Mouse (Mus musculus) forebrain, embryonic 15.5 days (tissue): Measurements from ENCODE around the gene Gbp6. TPM values are rescaled to one million over a fixed set of nuclear protein-coding genes. Genes with fewer than 3 reads are reported as not detected.
"Not testable (repeated sequence)": the region's sequence is repeated elsewhere in the genome, so short reads cannot be mapped to it uniquely, and the experiment has no call there.

Experiments
- ATAC-seq: fragments of 200-750 bp; cut with Nextera tagmentation; replicated peaks from 2 replicates; pipeline ENCODE4 v1.8.0; 2017; ENCODE audit warnings: mild to moderate bottlenecking, moderate TSS enrichment, moderate library complexity
- H3K27ac ChIP-seq: fragments of 300-500 bp; sonication (generic); replicated peaks from 2 replicates; pipeline ENCODE4 v1.5.1; 2015; ENCODE audit warnings: mild to moderate bottlenecking, inconsistent platforms
- H3K27me3 ChIP-seq: fragments of 300-500 bp; sonication (generic); 2 replicates; pipeline ENCODE4 v1.6.1; 2015; ENCODE audit warnings: inconsistent platforms
- H3K36me3 ChIP-seq: fragments of 300-500 bp; sonication (generic); 2 replicates; pipeline ENCODE4 v1.6.1; 2015; ENCODE audit warnings: mild to moderate bottlenecking, inconsistent platforms
- H3K4me1 ChIP-seq: fragments of 300-500 bp; sonication (generic); 2 replicates; pipeline ENCODE4 v1.6.1; 2015; ENCODE audit warnings: inconsistent platforms
- H3K4me2 ChIP-seq: fragments of 300-500 bp; sonication (generic); replicated peaks from 2 replicates; pipeline ENCODE4 v1.6.1; 2015; ENCODE audit warnings: mild to moderate bottlenecking, inconsistent platforms
- H3K4me3 ChIP-seq: fragments of 300-500 bp; sonication (generic); 2 replicates; pipeline ENCODE4 v1.5.1; 2015; ENCODE audit warnings: mild to moderate bottlenecking, inconsistent platforms
- H3K9ac ChIP-seq: fragments of 300-500 bp; sonication (generic); replicated peaks from 2 replicates; pipeline ENCODE4 v1.6.1; 2015; ENCODE audit warnings: mild to moderate bottlenecking, inconsistent platforms
- H3K9me3 ChIP-seq: fragments of 300-500 bp; sonication (generic); 2 replicates; pipeline ENCODE4 v1.6.1; 2016; ENCODE audit warnings: inconsistent platforms
- WGBS: fragments of 180-500 bp; shearing (Covaris S2); methylation state at CpG from one replicate; pipeline ENCODE4 v1.1.7; 2015; ENCODE audit warnings: mixed read lengths; 5-methylcytosine and 5-hydroxymethylcytosine counted together
- polyA plus RNA-seq: library from polyadenylated mRNA; unstranded; fragments of >200 nt; fragmentation: Nextera tagmentation; extraction: Ambion mirVana; gene quantifications from 2 replicates; pipeline ENCODE4 v1.2.1, GENCODE M21; 2015

Gbp6 gene
- polyA plus RNA-seq, 1 experiment from 2014 or later: 1.2 TPM

GRCm38 (mm10) chr5:105260673-105261072, 32.8 kb downstream of the Gbp6 start:
- not testable (repeated sequence) for H3K4me1 ChIP-seq, H3K27me3 ChIP-seq, ATAC-seq, H3K36me3 ChIP-seq, H3K9ac ChIP-seq, H3K4me2 ChIP-seq, H3K9me3 ChIP-seq, H3K27ac ChIP-seq, H3K4me3 ChIP-seq
- WGBS: no CpG with 5 or more reads among the region's 3 CpGs

GRCm38 (mm10) chr5:105252491-105252890, 41.0 kb downstream of the Gbp6 start:
- H3K27ac ChIP-seq: no peak overlapping the region
- ATAC-seq: no peak

GRCm38 (mm10) chr5:105244741-105245140, 48.8 kb downstream of the Gbp6 start:
- not testable (repeated sequence) for H3K4me2 ChIP-seq, H3K36me3 ChIP-seq, H3K9me3 ChIP-seq, H3K4me3 ChIP-seq, H3K4me1 ChIP-seq, H3K9ac ChIP-seq, H3K27ac ChIP-seq, ATAC-seq, H3K27me3 ChIP-seq
- 81% methylated on average over 3 of the region's 3 CpGs for WGBS

More at GRCm38 (mm10) chr5:105252491-105252890, 41.0 kb downstream of the Gbp6 start:
- no peak overlapping the region for H3K4me3 ChIP-seq
- H3K4me1 ChIP-seq: no peaks in the 10 kb centered on the region
- H3K9ac ChIP-seq: no peak overlapping the region
- no peaks in the 10 kb centered on the region for H3K9me3 ChIP-seq
- no peak overlapping the region for H3K4me2 ChIP-seq
- no peaks in the 10 kb centered on the region for H3K36me3 ChIP-seq
- no peaks in the 10 kb centered on the region for H3K27me3 ChIP-seq

GRCm38 (mm10) chr5:105240982-105241381, 52.5 kb downstream of the Gbp6 start:
- not testable (repeated sequence) for H3K36me3 ChIP-seq, H3K9ac ChIP-seq, H3K27me3 ChIP-seq, H3K4me1 ChIP-seq, H3K4me3 ChIP-seq, H3K9me3 ChIP-seq, H3K4me2 ChIP-seq, H3K27ac ChIP-seq
- WGBS: 57% methylated on average over 5 of the region's 5 CpGs
- peak; percentile 55; the same call in 1 of the 2 replicates for ATAC-seq

GRCm38 (mm10) chr5:105239483-105240047, 53.9 kb downstream of the Gbp6 start, which contains the start of gene Gbp10:
Gene Gbp10 (minus strand): TSS chr5:105239533.
- not testable (repeated sequence) for H3K36me3 ChIP-seq, H3K4me3 ChIP-seq, H3K27ac ChIP-seq, H3K4me1 ChIP-seq, H3K9ac ChIP-seq, H3K27me3 ChIP-seq, H3K4me2 ChIP-seq, H3K9me3 ChIP-seq, ATAC-seq

- not testable (repeated sequence) for H3K4me3 ChIP-seq, H3K4me1 ChIP-seq
- 86% methylated on average over 1 of the region's 1 CpGs for WGBS
Observed at GRCm38 (mm10) chr5:105238402-105238801, 55.1 kb downstream of the Gbp6 start.

GRCm38 (mm10) chr5:105236040-105236439, 57.5 kb downstream of the Gbp6 start:
- ATAC-seq: not testable (repeated sequence)
- 86% methylated on average over 3 of the region's 3 CpGs for WGBS

More at GRCm38 (mm10) chr5:105238402-105238801, 55.1 kb downstream of the Gbp6 start:
- not testable (repeated sequence) for H3K9me3 ChIP-seq, H3K4me2 ChIP-seq, ATAC-seq, H3K9ac ChIP-seq, H3K27ac ChIP-seq, H3K36me3 ChIP-seq, H3K27me3 ChIP-seq

More at GRCm38 (mm10) chr5:105236040-105236439, 57.5 kb downstream of the Gbp6 start:
- not testable (repeated sequence) for H3K4me1 ChIP-seq, H3K27ac ChIP-seq, H3K36me3 ChIP-seq, H3K9me3 ChIP-seq, H3K4me2 ChIP-seq, H3K27me3 ChIP-seq, H3K9ac ChIP-seq, H3K4me3 ChIP-seq

Other genes with a start within 250 kb of the Gbp6 start
- gene Gbp9, start 154.2 kb downstream of the Gbp6 start, polyA plus RNA-seq: 0.78 and 0.88 TPM in 2 replicates
- 0.27 and 0.38 TPM in 2 replicates for gene Gbp8, start 154.2 kb downstream of the Gbp6 start, polyA plus RNA-seq
- 0.83 and 0.94 TPM in 2 replicates for gene Gbp4, start 154.1 kb downstream of the Gbp6 start, polyA plus RNA-seq
- 0.50 and 0.78 TPM in 2 replicates for gene Gbp10, start 54.2 kb downstream of the Gbp6 start, polyA plus RNA-seq
- gene Gm43302, start within 50 bp of the Gbp6 start, polyA plus RNA-seq: 0.17 TPM in 1 of 2 replicates, not detected in the other
- 15.5 and 16.0 TPM in 2 replicates for gene Lrrc8b, start 122.1 kb upstream of the Gbp6 start, polyA plus RNA-seq
- 11.4 and 12.0 TPM in 2 replicates for gene Lrrc8c, start 225.7 kb upstream of the Gbp6 start, polyA plus RNA-seq